Mouse (Mus musculus) embryonic facial prominence, embryonic 14.5 days (tissue): Measurements from ENCODE around the gene Atp5mpl. TPM values are rescaled to one million over a fixed set of nuclear protein-coding genes. Genes with fewer than 3 reads are reported as not detected.
"Not testable (repeated sequence)": the region's sequence is repeated elsewhere in the genome, so short reads cannot be mapped to it uniquely, and the experiment has no call there.

Experiments
- ATAC-seq: fragments of 200-750 bp; cut with Nextera tagmentation; 2 replicates; pipeline ENCODE4 v1.8.0; 2017; ENCODE audit warnings: low read depth, moderate number of reproducible peaks, moderate TSS enrichment
- DNase-seq: peaks from one replicate; pipeline ENCODE4 v3.0.0-alpha.2; 2015; ENCODE audit warnings: low spot score
- H3K27ac ChIP-seq: fragments of 300-500 bp; sonication (generic); replicated peaks from 2 replicates; pipeline ENCODE4 v1.5.1; 2014; ENCODE audit warnings: low read depth, mild to moderate bottlenecking, low read length, moderate library complexity
- H3K27me3 ChIP-seq: fragments of 300-500 bp; sonication (generic); replicated peaks from 2 replicates; pipeline ENCODE4 v1.6.1; 2014; ENCODE audit warnings: low read length; ENCODE audit not compliant: control insufficient read depth, insufficient read depth
- H3K36me3 ChIP-seq: fragments of 300-500 bp; sonication (generic); 2 replicates; pipeline ENCODE4 v1.6.1; 2014; ENCODE audit warnings: low read length, mixed read lengths; ENCODE audit not compliant: control insufficient read depth, insufficient read depth
- H3K4me1 ChIP-seq: fragments of 300-500 bp; sonication (generic); 2 replicates; pipeline ENCODE4 v1.6.1; 2014; ENCODE audit warnings: antibody characterized with exemption, low read length; ENCODE audit not compliant: control insufficient read depth, insufficient read depth
- H3K4me2 ChIP-seq: fragments of 300-500 bp; sonication (generic); 2 replicates; pipeline ENCODE4 v1.6.1; 2014; ENCODE audit warnings: low read depth, mild to moderate bottlenecking, low read length, moderate library complexity, mixed read lengths
- H3K4me3 ChIP-seq: fragments of 300-500 bp; sonication (generic); 2 replicates; pipeline ENCODE4 v1.5.1; 2014; ENCODE audit warnings: low read depth, mild to moderate bottlenecking, low read length
- H3K9ac ChIP-seq: fragments of 300-500 bp; sonication (generic); 2 replicates; pipeline ENCODE4 v1.6.1; 2014; ENCODE audit warnings: low read depth, mild to moderate bottlenecking, low read length, moderate library complexity, mixed read lengths
- H3K9me3 ChIP-seq: fragments of 300-500 bp; sonication (generic); 2 replicates; pipeline ENCODE4 v1.6.1; 2016; ENCODE audit warnings: low read length; ENCODE audit not compliant: control insufficient read depth
- WGBS: fragments of 180-500 bp; shearing (Covaris S2); extraction: QIAGEN DNeasy Blood & Tissue Kit; methylation state at CpG from one replicate; pipeline ENCODE4 v1.1.7; 2014; 5-methylcytosine and 5-hydroxymethylcytosine counted together
- polyA plus RNA-seq: library from polyadenylated mRNA; unstranded; fragments of >200 nt; fragmentation: Nextera tagmentation; extraction: Ambion mirVana; gene quantifications from 2 replicates; pipeline ENCODE4 v1.2.1, GENCODE M21; 2014

The Atp5mpl gene
- polyA plus RNA-seq, 1 experiment from 2014 or later: 799 TPM

DNA sequence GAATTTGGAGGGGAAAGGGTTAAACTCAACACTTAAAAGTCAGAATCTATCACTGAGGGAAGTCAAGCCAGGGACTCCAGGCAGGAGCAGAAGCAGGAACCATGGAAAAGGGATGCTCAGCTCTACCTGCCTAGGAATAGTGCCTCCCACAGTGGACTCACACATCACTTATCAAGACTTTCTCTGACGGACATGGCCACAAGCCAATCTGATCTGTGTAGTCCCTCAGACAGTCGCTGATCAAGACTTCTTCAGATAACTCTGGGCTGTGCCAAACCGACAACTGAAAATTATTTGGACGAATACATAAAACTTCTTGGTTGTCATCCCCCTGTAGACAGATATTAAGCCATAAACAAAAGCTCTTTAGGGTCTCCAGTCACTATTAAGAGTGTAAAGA lies 3.3 kb upstream of the Atp5mpl start:
- H3K4me1 ChIP-seq: peaks cover 7% of the 10 kb centered on the region
- H3K36me3 ChIP-seq: no peaks in the 10 kb centered on the region
- H3K9ac ChIP-seq: no peak overlapping the region
- H3K27ac ChIP-seq: no peak overlapping the region
- no peak overlapping the region for H3K4me2 ChIP-seq
- H3K27me3 ChIP-seq: no peaks in the 10 kb centered on the region
- H3K4me3 ChIP-seq: no peak overlapping the region
- WGBS: 74% methylated on average over 4 of the region's 4 CpGs
- DNase-seq (no peak), ATAC-seq (no peak)
- no peaks in the 10 kb centered on the region for H3K9me3 ChIP-seq

DNA sequence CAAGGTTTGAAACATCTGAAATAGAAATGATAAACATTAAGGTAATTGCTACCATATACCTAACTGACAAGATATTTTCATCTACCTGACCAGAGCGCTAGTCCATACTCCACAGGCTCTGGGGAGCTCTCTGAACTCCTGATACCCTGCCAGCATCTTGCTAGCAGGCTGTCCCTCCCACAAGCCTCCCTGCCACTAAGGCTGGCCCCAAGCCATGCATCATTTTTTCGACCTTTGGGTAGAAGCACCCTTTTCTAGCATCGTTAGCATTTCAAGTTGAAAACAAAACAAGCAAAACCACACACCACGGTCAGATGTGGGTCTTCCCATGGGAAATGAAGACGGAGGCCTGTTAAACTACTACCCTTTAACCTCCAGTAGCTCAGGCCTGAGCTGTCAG lies 3.4 kb downstream of the Atp5mpl start:
- Histone ChIP-seq H3K4me2 (no peak overlapping the region), H3K4me3 (no peak overlapping the region), H3K27ac (no peak overlapping the region), H3K9me3 (no peaks in the 10 kb centered on the region), H3K9ac (no peak overlapping the region), H3K4me1 (peaks cover 7% of the 10 kb centered on the region), H3K36me3 (peaks cover 34% of the 10 kb centered on the region), H3K27me3 (no peaks in the 10 kb centered on the region)
- ATAC-seq (no peak), DNase-seq (no peak)
- WGBS: 88% methylated on average over 5 of the region's 5 CpGs

DNA sequence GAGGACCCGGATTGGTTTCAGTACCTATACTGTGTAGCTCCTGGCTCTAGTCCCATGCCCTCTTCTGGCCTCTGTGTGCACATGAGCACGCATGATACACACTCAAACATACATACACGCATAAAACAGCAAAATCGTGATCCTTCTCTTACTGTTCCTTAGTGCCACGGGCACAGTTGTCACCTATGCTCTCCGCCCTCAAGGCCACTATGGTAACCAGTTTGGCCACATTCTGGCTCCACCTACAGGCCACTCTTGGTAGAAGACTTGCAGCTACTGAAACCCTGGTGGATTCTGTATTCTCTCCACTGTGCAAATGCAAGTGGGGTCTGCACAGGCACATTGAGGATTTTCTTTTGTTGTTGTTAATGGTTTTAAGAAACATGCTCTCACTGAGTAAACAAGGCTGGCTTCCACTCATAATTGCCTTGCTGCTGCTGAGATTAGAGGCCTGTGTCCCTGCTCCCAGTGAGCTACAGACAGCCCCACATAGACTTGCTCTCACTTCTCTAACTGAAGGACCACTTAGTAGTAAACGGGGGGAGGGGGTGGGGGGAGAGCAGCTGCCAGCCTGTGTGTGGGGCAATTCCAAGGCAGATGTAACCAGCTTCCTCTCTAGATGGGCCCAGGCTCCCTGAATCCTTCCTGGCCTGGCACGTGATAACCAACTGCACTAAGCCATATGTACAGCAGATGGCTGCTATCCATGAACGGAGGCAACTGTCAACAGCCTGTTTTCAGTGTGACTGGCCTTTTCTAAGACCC lies 8.5 kb downstream of the Atp5mpl start:
- Histone ChIP-seq H3K27ac (no peak overlapping the region), H3K9ac (no peak overlapping the region), H3K4me2 (no peak overlapping the region), H3K4me3 (no peak overlapping the region), H3K36me3 (peaks cover 34% of the 10 kb centered on the region), H3K9me3 (no peaks in the 10 kb centered on the region), H3K4me1 (no peaks in the 10 kb centered on the region), H3K27me3 (no peaks in the 10 kb centered on the region)
- ATAC-seq (peak; percentile 80), DNase-seq (peak; percentile 66)
- WGBS: 42% methylated on average over 9 of the region's 9 CpGs

DNA sequence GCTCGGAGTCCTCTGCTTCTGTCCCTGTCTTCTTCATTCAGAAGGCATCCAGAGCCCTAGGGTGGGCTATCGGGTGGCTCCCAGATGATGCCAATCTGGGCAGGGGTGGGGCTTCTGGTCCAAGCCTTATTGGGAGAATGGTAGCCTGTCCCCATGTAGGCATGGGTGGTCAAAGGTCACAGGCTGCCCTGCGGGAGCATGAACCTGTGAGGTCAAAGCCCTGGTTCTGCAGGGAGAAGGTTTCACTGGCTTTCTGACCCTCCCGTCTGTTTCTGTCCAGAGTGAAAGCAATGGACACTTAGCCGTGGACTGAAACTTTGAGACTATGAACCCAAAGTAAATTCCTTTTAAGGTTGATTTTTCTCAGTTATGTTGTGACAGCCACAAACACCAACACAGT lies 10.6 kb downstream of the Atp5mpl start:
- Histone ChIP-seq H3K9me3 (no peaks in the 10 kb centered on the region), H3K27ac (no peak overlapping the region), H3K36me3 (peaks cover 20% of the 10 kb centered on the region), H3K4me3 (no peak overlapping the region), H3K9ac (no peak overlapping the region), H3K27me3 (no peaks in the 10 kb centered on the region), H3K4me2 (no peak overlapping the region), H3K4me1 (no peaks in the 10 kb centered on the region; the same call in 1 of the 2 replicates)
- ATAC-seq (no peak), DNase-seq (no peak)
- WGBS: 58% methylated on average over 5 of the region's 5 CpGs

DNA sequence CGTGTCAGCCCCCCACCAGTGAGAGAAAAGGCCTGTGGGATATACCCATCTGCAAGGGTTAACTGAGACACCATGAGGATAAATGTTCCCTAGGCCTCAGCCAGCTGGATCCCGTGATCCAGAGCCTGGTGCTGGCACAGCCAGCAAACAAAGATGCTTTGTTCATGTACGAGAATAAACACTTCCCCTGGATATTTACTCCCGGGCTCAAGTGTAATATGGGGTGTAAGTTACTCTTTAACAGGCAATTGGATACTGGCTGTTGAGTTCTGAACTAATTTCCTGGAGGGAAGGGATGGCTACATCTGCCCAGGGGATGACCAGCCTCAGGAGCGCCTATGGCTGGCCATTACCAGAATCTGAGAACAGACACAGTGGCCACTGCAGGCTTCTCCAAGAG lies 15.1 kb downstream of the Atp5mpl start:
- Histone ChIP-seq H3K4me3 (no peak overlapping the region), H3K9me3 (no peaks in the 10 kb centered on the region), H3K4me1 (no peaks in the 10 kb centered on the region; the same call in 1 of the 2 replicates), H3K27ac (no peak overlapping the region), H3K4me2 (no peak overlapping the region), H3K36me3 (no peaks in the 10 kb centered on the region), H3K9ac (no peak overlapping the region), H3K27me3 (no peaks in the 10 kb centered on the region)
- ATAC-seq (no peak), DNase-seq (no peak)
- WGBS: 36% methylated on average over 5 of the region's 5 CpGs

DNA sequence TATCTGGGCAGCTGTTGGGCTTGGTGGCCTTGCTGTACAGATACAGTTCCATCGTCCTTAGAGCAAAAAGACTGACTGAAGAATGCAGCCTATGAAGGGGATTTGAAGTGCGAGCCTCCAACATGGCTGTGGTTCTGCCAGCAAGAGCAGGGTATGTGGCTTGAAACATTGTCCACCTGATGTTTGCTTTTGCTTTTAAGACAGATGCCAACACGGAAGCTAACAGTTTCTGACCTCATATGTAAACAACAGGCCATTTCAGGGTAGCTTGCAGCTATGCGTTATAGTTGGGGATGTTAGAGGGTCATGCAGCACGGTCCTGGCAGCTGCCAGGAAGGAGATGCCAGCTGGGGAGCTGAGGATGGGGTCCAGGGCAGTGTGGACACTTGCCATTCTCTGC lies 16.3 kb downstream of the Atp5mpl start:
- no peak for ATAC-seq
- no peak for DNase-seq
- H3K4me2 ChIP-seq: no peak overlapping the region
- H3K9me3 ChIP-seq: no peaks in the 10 kb centered on the region
- no peaks in the 10 kb centered on the region for H3K36me3 ChIP-seq
- H3K4me1 ChIP-seq: peaks cover 1% of the 10 kb centered on the region
- H3K27ac ChIP-seq: no peak overlapping the region
- no peak overlapping the region for H3K9ac ChIP-seq
- whole genome bisulfite sequencing: 82% methylated on average over 5 of the region's 5 CpGs
- H3K4me3 ChIP-seq: no peak overlapping the region
- H3K27me3 ChIP-seq: no peaks in the 10 kb centered on the region

DNA sequence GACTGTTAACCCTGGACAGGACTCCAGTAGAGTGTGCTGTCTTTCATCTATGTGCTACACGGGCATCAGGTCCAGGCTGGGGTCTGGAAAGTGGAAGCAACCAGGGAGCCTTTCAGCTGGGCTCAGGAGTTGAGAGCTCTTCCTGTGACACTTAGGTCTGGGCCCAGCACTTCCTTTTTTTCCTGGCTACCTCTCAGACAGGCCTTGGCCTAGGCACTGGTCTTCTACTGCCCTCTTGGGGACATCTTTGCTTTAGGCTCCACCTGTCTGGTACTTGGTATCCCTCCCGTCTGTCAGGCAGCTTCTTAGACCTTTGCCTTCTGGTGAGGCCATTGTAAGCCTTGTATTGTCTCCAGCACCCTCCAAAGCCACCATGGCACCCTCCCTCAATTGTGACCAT lies 20.1 kb downstream of the Atp5mpl start:
- Histone ChIP-seq H3K9ac (no peak overlapping the region), H3K27me3 (no peaks in the 10 kb centered on the region), H3K27ac (0 out of 2 replicates have a peak overlapping the region, but pooled peaks have one; percentile 28), H3K4me1 (peaks cover 17% of the 10 kb centered on the region), H3K4me3 (no peak overlapping the region), H3K36me3 (no peaks in the 10 kb centered on the region), H3K4me2 (no peak overlapping the region), H3K9me3 (no peaks in the 10 kb centered on the region)
- 43% methylated on average over 2 of the region's 2 CpGs for WGBS
- peak; percentile 79 for DNase-seq
- ATAC-seq: peak; percentile 41; the same call in 1 of the 2 replicates

DNA sequence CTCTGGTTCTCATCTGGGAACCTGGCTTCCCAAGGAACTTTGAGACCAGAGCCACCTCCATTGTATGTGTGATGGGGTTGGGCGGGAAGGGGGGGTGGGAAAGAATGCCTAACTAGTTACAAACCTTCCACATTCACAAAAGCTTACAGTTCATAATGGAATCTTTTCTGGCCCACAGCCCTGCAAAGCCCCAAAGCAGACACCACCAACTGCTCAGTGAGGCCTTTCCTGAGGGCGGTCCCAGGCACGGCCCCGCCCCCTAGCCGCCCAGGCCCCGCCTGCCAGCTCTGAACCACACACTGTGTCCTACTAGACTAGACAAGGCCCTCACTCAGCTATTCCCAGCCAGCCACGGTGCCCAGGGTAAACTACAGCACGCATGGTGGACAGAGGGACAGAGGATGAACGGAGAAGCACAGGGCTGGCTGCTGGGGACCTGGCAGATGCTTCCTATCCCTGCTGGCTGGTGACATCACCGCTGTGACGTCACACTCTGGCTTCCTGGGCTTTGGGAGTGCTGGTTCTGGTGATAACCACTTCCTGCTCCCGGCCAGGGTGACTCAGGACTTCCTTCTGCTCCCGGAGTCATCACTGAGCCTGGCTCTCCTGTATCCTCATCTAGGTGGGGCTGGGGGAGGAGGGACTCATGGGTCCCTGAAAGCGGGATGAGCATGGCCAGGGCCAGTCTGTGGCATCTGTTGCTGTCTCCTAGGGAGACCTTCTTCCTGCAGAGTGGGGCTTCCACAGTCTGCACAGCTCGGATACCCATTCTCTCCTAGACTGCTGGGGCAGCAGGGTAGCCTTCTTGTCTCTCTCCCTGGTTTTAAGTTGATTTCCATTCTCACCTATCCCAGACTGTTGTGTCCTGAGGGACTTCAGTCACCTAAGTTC lies 20.8 kb downstream of the Atp5mpl start:
- not testable (repeated sequence) for H3K9me3 ChIP-seq, H3K4me2 ChIP-seq, H3K9ac ChIP-seq, H3K4me3 ChIP-seq, H3K36me3 ChIP-seq, H3K27me3 ChIP-seq
- peaks cover 17% of the 10 kb centered on the region for H3K4me1 ChIP-seq
- ATAC-seq: peak; percentile 82
- 49% methylated on average over 6 of the region's 15 CpGs for WGBS
- peak overlapping the region; percentile 87 for H3K27ac ChIP-seq
- DNase-seq: peak; percentile 60
